Mouse (Mus musculus): ENCODE results near the gene Plekha5.

Gene Plekha5

GRCm38 (mm10) chr6:140456393-140457163, 32.7 kb downstream of the Plekha5 start:
- DNase-seq (ENCODE audit: low spot score) = no peak

DNA sequence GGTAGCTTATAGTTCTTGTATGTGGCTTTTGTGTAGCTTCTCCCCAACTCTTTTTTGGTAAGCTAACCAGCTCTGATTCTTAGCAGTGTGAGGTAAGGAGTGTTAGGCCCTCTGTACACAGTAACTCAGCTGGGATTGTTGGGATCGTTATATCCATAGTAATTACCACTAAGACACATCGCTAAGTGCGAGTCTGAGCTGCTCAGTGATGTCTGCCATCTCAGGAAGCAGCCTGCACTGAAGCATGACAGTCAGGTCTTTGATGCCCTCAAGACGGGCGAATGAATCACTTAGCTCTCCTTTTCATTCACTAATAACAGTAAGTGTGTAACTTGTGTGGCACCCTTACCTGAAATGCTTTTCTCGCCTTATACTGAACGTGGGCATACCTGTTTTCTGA, 36.5 kb downstream of the Plekha5 start:
- DNase-seq (ENCODE audit: low spot score) = no peak

- no peak for DNase-seq (ENCODE audit: low spot score)
Observed at GRCm38 (mm10) chr6:140464818-140465217, 41.0 kb downstream of the Plekha5 start.

GRCm38 (mm10) chr6:140465946-140466646, 42.2 kb downstream of the Plekha5 start:
- DNase-seq (ENCODE audit: low spot score) = no peak

GRCm38 (mm10) chr6:140466841-140467240, 43.0 kb downstream of the Plekha5 start:
- no peak for DNase-seq (ENCODE audit: low spot score)

DNA sequence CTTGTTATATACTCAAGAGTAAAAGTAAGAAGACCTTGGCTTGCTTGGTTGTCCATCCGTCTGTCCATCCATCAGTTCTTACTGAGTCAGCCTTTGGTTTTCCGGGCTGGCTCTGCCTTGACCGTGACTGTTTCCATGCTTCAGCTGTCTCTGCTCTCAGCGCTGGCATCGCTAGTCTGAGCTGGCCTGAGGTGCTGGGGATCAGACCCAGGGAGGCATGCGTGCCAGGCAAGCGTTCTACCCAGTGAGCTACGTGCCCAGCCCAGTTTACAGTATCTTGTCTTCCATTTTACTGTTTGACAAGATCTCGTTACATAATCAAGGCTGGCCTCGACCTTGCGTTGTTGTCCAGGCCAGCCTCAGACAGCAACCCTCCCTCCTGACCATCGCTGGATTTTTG, 44.0 kb downstream of the Plekha5 start:
- DNase-seq (ENCODE audit: low spot score) = no peak

- no peak for DNase-seq (ENCODE audit: low spot score)
Observed at GRCm38 (mm10) chr6:140469791-140470190, 45.9 kb downstream of the Plekha5 start.

- no peak for DNase-seq (ENCODE audit: low spot score)
Observed at GRCm38 (mm10) chr6:140471751-140472150, 47.9 kb downstream of the Plekha5 start.

DNA sequence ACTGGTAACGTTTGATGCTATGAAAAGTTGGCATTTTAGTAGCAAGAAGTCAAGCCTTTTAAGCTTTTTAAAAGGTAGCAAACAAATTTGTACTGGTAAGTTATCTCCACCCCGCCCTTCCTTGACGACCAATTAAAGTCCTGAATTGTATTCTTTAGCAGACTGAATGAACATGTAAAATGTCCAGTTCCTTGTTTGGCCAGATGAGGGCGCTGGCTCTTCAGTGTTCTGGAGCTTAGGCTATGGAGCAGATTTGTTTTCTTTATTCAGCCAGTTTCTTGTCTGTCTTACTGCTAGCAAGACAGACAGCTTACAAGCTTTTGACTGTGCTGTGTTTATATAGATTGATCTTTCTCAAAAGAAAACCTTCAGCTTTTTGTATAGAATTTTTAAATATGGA, 48.5 kb downstream of the Plekha5 start:
- peak; percentile 81 for DNase-seq (ENCODE audit: low spot score)

DNA sequence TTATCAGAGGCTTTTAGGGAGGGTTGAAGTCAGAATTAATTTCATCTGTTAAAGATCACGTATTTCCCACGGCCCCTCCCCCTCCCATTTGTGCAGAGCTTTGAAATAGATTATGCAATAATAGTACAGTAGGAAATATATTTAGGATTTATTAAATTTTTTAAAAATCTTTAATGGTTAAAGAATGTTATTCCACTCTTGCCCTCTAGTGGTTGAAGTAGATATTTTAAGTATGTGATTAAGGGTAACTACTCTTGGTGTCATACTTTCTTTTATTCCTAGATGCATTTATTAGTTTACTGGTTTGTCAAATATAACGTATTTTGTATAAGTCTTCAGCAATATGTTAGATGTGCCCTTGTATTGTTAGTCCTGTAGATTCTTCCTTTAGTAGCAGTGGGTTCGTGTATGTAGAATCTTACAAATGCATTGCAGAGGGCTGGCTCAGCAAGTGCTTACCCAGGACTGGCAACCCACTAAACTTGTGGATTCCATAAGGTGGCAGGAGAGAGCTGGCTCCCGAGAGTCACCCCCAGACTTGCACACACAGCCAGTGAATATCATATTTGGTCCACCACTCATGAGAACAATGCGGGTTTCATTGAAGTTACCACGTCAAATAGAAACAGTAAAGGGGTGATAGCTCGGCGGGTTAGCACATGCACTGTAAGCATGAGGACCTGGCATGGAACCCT, 51.7 kb downstream of the Plekha5 start:
- DNase-seq (ENCODE audit: low spot score) = no peak

GRCm38 (mm10) chr6:140476981-140477380, 53.1 kb downstream of the Plekha5 start:
- DNase-seq (ENCODE audit: low spot score) = no peak

DNA sequence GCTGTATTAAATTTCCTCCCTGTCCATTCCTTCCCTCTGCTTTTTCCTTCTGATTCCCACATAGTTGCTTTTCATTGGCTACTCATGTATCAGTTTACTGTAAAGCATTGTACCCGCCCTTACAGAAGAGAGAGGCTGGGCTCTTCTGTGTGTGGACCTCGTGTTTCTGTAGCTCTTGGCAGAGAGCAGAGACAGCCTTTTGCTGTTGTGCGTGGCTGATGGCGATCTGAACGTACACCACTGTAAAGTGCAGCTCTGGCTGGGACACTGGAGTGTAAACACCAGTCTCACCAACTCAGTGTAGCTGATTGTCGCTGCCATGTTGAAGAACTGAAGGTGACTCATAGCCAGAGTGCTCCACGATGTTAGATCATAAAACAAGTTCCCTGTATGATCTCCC, 54.2 kb downstream of the Plekha5 start:
- DNase-seq (ENCODE audit: low spot score) = no peak

DNA sequence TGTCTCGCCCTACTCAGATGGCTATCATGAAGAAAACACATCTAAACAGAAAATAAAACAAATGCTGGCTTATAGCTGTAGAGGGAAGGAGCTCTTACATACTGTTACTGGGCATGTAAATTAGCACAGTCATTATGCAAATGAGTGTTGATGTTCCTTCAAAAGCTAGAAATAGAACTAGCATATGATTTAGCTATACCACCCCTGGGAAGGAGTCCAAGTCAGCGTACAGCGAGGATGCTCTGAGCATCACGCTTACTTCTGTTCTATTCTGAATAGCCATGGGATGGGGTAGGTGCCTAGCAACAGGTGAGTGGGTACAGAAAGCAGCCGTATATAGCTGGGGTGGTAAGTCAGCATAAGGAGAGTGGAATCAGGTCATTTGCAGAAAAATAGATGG, 55.1 kb downstream of the Plekha5 start:
- no peak for DNase-seq (ENCODE audit: low spot score)

GRCm38 (mm10) chr6:140480425-140481081, 56.7 kb downstream of the Plekha5 start:
- no peak for DNase-seq (ENCODE audit: low spot score)

- no peak for DNase-seq (ENCODE audit: low spot score)
Observed at GRCm38 (mm10) chr6:140481701-140482460, 58.0 kb downstream of the Plekha5 start.

DNA sequence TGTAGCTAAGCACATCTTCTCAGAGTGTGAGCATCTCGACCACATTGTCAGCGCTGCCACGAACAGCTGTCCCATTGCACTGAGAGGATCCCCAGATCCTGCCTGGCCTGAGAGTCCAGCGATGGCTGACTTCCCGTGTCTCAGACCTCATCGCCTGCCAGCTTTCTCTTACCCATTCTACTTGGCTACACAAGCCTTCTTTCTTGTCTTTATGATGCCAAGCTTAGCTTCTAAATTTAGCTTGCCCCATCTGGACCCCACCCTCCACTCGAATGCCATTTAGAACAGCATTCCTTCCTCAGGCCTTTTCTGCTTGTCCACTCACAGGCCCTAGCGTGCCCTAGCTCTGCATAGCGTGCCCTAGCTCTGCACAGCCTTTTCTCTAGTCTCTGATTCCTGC, 60.3 kb downstream of the Plekha5 start:
- DNase-seq (ENCODE audit: low spot score) = no peak

DNA sequence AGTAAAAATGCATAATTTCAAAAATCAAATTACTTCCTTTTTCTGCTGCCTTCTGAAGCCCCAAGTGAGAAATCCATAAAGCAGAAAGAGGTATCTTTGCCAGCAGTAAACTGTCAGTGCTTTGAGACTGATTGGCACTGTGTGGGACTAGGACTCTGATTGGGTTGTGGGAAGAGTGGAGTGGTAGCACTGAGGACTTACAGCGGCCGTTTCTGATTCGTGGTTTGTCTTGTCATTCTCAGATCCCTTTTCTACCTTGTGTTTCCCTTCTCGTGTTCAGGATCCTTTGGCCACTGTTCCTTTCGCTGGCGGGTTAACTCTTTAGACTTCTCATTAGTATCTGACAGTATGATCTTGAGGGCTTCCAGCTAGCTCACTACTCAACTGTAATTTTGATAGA, 61.8 kb downstream of the Plekha5 start:
- DNase-seq (ENCODE audit: low spot score) = no peak

DNA sequence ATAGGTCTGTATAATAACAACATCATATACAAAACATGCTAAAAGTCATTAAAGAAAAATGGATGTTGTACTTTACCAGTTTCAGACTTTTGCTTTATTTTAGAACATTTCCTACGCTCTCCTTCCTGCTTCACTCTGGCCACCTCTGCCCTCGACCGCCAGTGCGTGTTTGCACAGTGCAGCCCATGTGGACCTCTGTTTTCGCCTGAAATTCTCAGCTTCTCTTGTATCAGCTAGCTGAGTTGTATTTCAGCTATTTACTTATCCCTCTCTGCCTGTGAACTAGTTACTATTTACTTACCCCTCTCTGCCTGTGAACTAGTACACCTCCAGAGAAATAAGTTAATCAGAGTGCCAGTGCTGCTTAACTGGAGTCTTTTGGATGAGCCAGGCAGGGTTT, 62.8 kb downstream of the Plekha5 start:
- DNase-seq (ENCODE audit: low spot score) = no peak

GRCm38 (mm10) chr6:140487489-140487888, 63.6 kb downstream of the Plekha5 start:
- no peak for DNase-seq (ENCODE audit: low spot score)

DNA sequence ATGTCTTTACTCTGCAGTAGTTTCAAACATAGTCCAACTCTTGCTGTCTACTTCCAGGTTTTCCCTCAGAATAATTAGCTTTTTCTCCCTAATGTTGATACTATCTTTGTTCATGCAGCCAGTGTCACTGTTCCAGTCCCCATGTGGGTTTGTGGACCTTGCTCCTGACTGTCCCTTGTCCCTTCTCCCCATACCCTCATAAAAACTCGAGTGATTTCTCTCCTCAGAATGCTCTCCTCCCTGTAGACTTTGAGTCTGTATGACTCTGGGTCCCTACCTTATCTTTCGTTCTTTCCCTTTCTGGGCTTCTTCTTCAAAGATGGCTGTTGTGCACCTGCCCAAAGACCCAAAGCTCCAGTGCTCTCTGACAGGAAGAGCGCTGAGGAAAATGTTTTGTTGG, 64.8 kb downstream of the Plekha5 start:
- no peak for DNase-seq (ENCODE audit: low spot score)

- no peak for DNase-seq (ENCODE audit: low spot score)
Observed at GRCm38 (mm10) chr6:140489570-140489969, 65.7 kb downstream of the Plekha5 start.

DNA sequence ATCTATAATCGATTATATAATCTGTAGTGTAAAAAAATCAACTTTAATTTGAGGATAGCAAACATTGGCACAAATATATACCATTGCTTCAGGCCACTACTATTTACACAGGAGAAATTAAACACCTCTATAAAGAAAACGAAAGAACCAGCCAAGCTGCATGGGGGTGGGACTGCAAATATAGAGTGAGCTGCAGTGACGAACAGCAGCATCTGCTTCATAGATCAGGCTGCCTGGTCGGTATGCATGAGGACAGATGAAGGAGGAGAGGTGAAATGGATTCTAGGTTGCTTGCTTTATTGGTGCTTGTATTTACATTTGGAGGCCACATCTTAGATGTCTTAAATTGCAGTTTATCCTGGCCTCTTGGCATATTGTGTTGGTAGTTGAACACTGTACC, 66.4 kb downstream of the Plekha5 start:
- no peak for DNase-seq (ENCODE audit: low spot score)
